Mouse (Mus musculus): ENCODE measurements around the gene Samd5.

DNA sequence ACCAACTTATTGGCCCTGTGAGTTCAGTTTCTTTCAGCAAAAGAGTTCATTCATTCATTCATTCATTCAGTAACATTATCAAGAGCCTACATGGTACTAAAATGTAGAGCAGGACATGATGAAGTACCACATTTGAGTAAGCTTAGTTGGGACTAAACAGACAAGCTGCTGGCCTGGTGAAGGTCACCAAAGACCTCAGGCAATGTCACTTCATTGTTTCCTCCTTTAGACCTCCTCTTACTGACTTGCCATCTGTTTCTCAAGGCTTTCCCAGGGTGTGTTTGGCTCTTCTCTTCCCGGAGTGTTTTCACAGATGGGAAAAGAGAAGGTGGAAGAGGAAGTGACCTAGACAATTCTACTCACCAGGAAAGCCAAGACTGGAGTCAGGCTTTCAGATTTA lies 54.0 kb downstream of the Samd5 start:
- TF ChIP-seq CTCF (IDR thresholded peaks at IDR 0.05; ENCODE audit: low read depth) (no peak), EP300 (IDR thresholded peaks at IDR 0.05; ENCODE audit: low read depth) (no peak)
